26 mouse cellular contexts compared by ENCODE assay signal in the genomic region with DNA sequence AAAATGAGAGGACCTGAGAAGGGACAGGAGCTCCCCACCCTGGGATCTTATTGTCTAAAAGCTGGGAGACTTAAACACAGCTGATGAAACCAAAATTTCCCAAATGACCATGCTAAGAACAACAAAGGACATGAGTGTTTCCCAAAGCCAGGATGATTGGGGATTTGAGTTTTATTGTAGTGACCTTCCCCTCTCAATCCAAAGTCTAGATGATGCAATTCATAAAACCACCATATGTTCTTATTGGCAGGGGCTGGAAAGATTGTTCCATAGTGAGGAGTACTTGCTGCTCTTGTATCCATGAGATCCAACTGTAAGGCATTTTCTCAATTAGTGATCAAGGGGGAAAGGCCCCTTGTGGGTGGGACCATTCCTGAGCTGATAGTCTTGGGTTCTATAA.
DNase-seq lines count a peak whose midpoint lies in the region; ATAC-seq and TF ChIP-seq lines count a peak whose summit lies in the region.
"Had no signal": no experiment of that assay in that cellular context is flagged by ENCODE, and none has a peak within 500 bp of the region (broad histone marks: within the 10 kb centered on the region; RNA-seq: fewer than 3 reads in every experiment).

No protein-coding gene starts in this region.

- H3K9me3 ChIP-seq in liver, postnatal 0 days (ENCODE audit: low read length): no peaks in the 10 kb centered on the region
- H3K9me3 ChIP-seq in liver, embryonic 11.5 days (ENCODE audit: control insufficient read depth, low read length): no peaks in the 10 kb centered on the region
- H3K9me3 ChIP-seq: embryonic facial prominence, embryonic 10.5 days; embryonic facial prominence, embryonic 13.5 days; forebrain, embryonic 12.5 days; forebrain, embryonic 15.5 days; G1E; hindbrain, embryonic 10.5 days; hindbrain, embryonic 13.5 days had no signal

- no peak overlapping the region for H3K9ac ChIP-seq in liver, postnatal 0 days (replicated peaks)
- H3K9ac ChIP-seq in liver, embryonic 11.5 days (ENCODE audit: low read depth, low read length): no peak overlapping the region
- H3K9ac ChIP-seq: embryonic facial prominence, embryonic 13.5 days; forebrain, embryonic 12.5 days; forebrain, embryonic 15.5 days; hindbrain, embryonic 13.5 days had no signal

- no peak overlapping the region for H3K4me3 ChIP-seq in kidney, adult 2 months (ENCODE audit: insufficient read depth, low read depth, low read length)
- no peak overlapping the region for H3K4me3 ChIP-seq in liver, postnatal 0 days (ENCODE audit: low read depth, low read length)
- H3K4me3 ChIP-seq in liver, embryonic 11.5 days (ENCODE audit: low read depth, low read length): no peak overlapping the region
- H3K4me3 ChIP-seq in brown adipose tissue, adult 24 weeks (ENCODE audit: insufficient read depth, low read depth, low read length): no peak overlapping the region
- H3K4me3 ChIP-seq: embryonic facial prominence, embryonic 10.5 days; embryonic facial prominence, embryonic 13.5 days; erythroblast, embryonic 14.5 days; forebrain, embryonic 12.5 days; forebrain, embryonic 15.5 days; hindbrain, embryonic 10.5 days; hindbrain, embryonic 13.5 days had no signal

- DNase-seq in kidney, adult 2 months: no peak
- no peak for DNase-seq in kidney, postnatal 25 days
- no peak for DNase-seq in liver, postnatal 0 days
- no peak for DNase-seq in liver, embryonic 11.5 days (ENCODE audit: low spot score)
- no peak for DNase-seq in right cerebral cortex, adult 18-20 months
- DNase-seq in ovary, postnatal 10 days (ENCODE audit: low spot score): no peak
- DNase-seq: cerebellum, adult 11-12 months; cerebellum, adult 8-10 months; cerebellum, postnatal 10 days; cerebellum, postnatal 36 days; embryo, embryonic 11 days; gastrocnemius, postnatal 10 days; heart, postnatal 36 days had no signal

- H3K27ac ChIP-seq in kidney, adult 2 months (ENCODE audit: insufficient read depth, low read depth, low read length): peak overlapping the region; percentile 76; the same call in 1 of the 2 replicates
- H3K27ac ChIP-seq in liver, postnatal 0 days (ENCODE audit: low read depth): 0 out of 2 replicates have a peak overlapping the region, but pooled peaks have one; percentile 17
- no peak overlapping the region for H3K27ac ChIP-seq in liver, embryonic 11.5 days (ENCODE audit: low read depth, low read length)
- peak overlapping the region; percentile 5; the same call in 1 of the 2 replicates for H3K27ac ChIP-seq in brown adipose tissue, adult 24 weeks (replicated peaks; ENCODE audit: low read depth, low read length)
- H3K27ac ChIP-seq: embryonic facial prominence, embryonic 10.5 days; embryonic facial prominence, embryonic 13.5 days; forebrain, embryonic 12.5 days; forebrain, embryonic 15.5 days; hindbrain, embryonic 10.5 days; hindbrain, embryonic 13.5 days had no signal

- no peak for ATAC-seq in liver, postnatal 0 days
- ATAC-seq in liver, embryonic 11.5 days (replicated peaks; ENCODE audit: low FRiP score): no peak
- ATAC-seq: forebrain, embryonic 15.5 days; hindbrain, embryonic 16.5 days; Patski had no signal

- no peaks in the 10 kb centered on the region for H3K36me3 ChIP-seq in kidney, adult 2 months (ENCODE audit: control insufficient read depth, insufficient read depth, low read length)
- no peaks in the 10 kb centered on the region for H3K36me3 ChIP-seq in liver, postnatal 0 days (replicated peaks; ENCODE audit: insufficient read depth, low read length)
- H3K36me3 ChIP-seq in liver, embryonic 11.5 days (ENCODE audit: control insufficient read depth, insufficient read depth, low read length): no peaks in the 10 kb centered on the region
- H3K36me3 ChIP-seq: embryonic facial prominence, embryonic 10.5 days; embryonic facial prominence, embryonic 13.5 days; forebrain, embryonic 12.5 days; forebrain, embryonic 15.5 days; G1E; hindbrain, embryonic 10.5 days; hindbrain, embryonic 13.5 days had no signal

- 0 out of 2 replicates have a peak, but pooled peaks cover 2% of the 10 kb centered on the region for H3K4me1 ChIP-seq in kidney, adult 2 months (ENCODE audit: control insufficient read depth, insufficient read depth, low read length)
- H3K4me1 ChIP-seq in liver, postnatal 0 days (ENCODE audit: insufficient read depth): peaks cover 2% of the 10 kb centered on the region; the same call in 1 of the 2 replicates
- H3K4me1 ChIP-seq in liver, embryonic 11.5 days (replicated peaks; ENCODE audit: control insufficient read depth, insufficient read depth, low read length): peaks cover 2% of the 10 kb centered on the region; the same call in 1 of the 2 replicates
- peaks cover 15% of the 10 kb centered on the region; the same call in 1 of the 2 replicates for H3K4me1 ChIP-seq in brown adipose tissue, adult 24 weeks (ENCODE audit: control insufficient read depth, insufficient read depth, insufficient read length, low read length)
- H3K4me1 ChIP-seq: embryonic facial prominence, embryonic 13.5 days had no signal

- H3K27me3 ChIP-seq in kidney, adult 2 months (replicated peaks; ENCODE audit: control insufficient read depth, insufficient read depth, low read length): no peaks in the 10 kb centered on the region
- no peaks in the 10 kb centered on the region for H3K27me3 ChIP-seq in liver, postnatal 0 days (ENCODE audit: insufficient read depth, low read length)
- H3K27me3 ChIP-seq in liver, embryonic 11.5 days (replicated peaks; ENCODE audit: control insufficient read depth, insufficient read depth, low read length): no peaks in the 10 kb centered on the region
- H3K27me3 ChIP-seq: CH12.LX; embryonic facial prominence, embryonic 13.5 days; forebrain, embryonic 12.5 days; forebrain, embryonic 15.5 days; hindbrain, embryonic 13.5 days; Patski had no signal

- no peak for TF ChIP-seq POLR2A in kidney, adult 2 months (IDR thresholded peaks at IDR 0.05; ENCODE audit: low read depth, low read length)

- H3K4me2 ChIP-seq in liver, postnatal 0 days (ENCODE audit: low read depth, low read length): no peak overlapping the region
- H3K4me2 ChIP-seq in liver, embryonic 11.5 days: no peak overlapping the region
- H3K4me2 ChIP-seq: embryonic facial prominence, embryonic 13.5 days; forebrain, embryonic 12.5 days; forebrain, embryonic 15.5 days; heart, embryonic 11.5 days; hindbrain, embryonic 13.5 days had no signal

- no peak for TF ChIP-seq EP300 in liver, postnatal 0 days (IDR thresholded peaks at IDR 0.05; ENCODE audit: low read depth)

- TF ChIP-seq CTCF in kidney, adult 2 months (conservative IDR thresholded peaks at IDR 0.05; ENCODE audit: insufficient read depth, insufficient read length, low read depth, low read length): no peak
- TF ChIP-seq CTCF in liver, postnatal 0 days (IDR thresholded peaks at IDR 0.05; ENCODE audit: low read depth): no peak
